Mouse (Mus musculus): ENCODE results near the gene Rprd2.
A peak's percentile ranks its signal among the peaks of the same experiment; 100 is the strongest.
"Not testable (repeated sequence)": the region's sequence is repeated elsewhere in the genome, so short reads cannot be mapped to it uniquely, and the experiment has no call there.

Rprd2 gene

GRCm38 (mm10) chr3:95818571-95819288 is at the start of gene Rprd2:
TSS of gene Rprd2 (minus strand) at chr3:95818863.
- DNase-seq (ENCODE audit: low spot score): peak; percentile 80

GRCm38 (mm10) chr3:95867408-95867807 is 48.7 kb upstream of the Rprd2 start:
- no peak for DNase-seq (ENCODE audit: low spot score)

DNA sequence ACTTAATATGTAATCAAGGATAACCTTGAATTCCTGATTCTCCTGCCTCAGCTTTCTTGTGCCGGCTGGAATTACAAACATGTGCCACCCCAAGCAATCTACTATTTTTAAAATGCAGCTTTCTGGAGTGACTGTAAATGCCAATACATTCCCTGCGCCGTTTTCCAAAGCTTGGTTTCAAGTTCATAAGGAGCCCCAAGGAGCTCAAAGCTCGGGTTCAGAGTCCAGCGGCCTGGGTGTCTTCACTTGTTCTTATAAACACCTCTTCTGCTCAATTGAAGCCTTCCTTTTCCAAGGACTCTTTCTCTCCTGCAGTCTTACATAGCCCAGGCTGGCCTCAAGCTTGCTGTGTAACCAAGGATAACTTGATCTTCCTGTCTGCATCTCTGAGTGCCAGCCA is 47.4 kb upstream of the Rprd2 start:
- no peak for DNase-seq (ENCODE audit: low spot score)

- DNase-seq (ENCODE audit: low spot score): no peak
Observed at GRCm38 (mm10) chr3:95865571-95865970, 46.9 kb upstream of the Rprd2 start.

- no peak for DNase-seq (ENCODE audit: low spot score)
Observed at GRCm38 (mm10) chr3:95865050-95865449, 46.4 kb upstream of the Rprd2 start.

GRCm38 (mm10) chr3:95863578-95863977 is 44.9 kb upstream of the Rprd2 start:
- no peak for DNase-seq (ENCODE audit: low spot score)

DNA sequence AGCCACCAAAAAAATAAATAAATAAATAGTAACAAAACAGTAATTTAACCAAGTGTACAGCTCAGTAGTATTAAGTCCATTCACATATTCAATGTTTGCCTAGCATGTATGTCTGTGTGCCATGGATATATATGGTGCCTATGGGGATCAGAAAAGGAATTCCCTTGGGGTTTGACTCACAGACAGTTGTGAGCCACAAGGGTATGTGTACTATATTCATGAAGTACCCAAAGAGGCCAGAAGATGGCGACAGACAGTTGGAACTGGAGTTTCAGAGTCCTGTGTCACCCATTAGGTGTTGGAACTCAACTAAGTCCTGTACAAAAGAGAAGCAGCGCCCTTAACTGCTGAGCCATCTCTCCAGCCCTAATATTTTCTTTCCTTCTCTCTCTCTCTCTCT is 43.1 kb upstream of the Rprd2 start:
- no peak for DNase-seq (ENCODE audit: low spot score)

GRCm38 (mm10) chr3:95861216-95861615 is 42.6 kb upstream of the Rprd2 start:
- no peak for DNase-seq (ENCODE audit: low spot score)

DNA sequence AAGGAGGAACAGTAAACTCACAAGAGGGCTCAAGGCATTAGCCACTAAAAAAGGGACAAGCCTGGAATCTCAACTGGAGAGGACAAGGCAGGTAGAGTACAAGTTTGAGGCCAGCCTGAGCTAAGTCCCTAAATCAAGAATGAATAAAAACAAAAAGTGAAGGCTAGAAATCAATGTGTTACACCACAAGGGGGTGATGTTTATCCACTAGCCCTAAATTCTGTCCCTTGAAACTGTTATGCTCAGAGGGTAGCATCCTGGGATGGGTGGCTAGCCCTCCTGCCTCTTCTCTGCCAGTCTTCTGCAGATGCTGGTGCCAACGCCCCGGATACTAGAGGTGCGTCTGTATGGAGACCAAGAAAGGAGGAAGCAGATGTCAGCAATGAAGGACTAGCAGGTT is 41.7 kb upstream of the Rprd2 start:
- no peak for DNase-seq (ENCODE audit: low spot score)

DNA sequence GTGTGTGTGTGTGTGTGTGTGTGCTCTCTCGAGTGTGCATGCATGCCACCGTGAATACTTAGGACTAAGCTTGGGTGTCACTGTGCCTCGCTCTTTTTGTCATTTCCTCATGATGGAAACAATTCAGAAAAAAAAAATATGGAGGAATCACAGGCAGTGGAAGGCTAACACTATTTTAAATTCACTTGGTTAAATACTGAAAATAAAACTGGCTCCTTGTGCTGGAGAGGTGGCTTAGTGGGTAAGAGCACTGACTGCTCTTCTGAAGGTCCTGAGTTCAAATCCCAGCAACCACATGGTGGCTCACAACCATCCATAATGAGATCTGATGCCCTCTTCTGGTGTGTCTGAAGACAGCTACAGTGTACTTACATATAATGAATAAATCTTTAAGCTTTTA is 39.6 kb upstream of the Rprd2 start:
- not testable (repeated sequence) for DNase-seq (ENCODE audit: low spot score)

DNA sequence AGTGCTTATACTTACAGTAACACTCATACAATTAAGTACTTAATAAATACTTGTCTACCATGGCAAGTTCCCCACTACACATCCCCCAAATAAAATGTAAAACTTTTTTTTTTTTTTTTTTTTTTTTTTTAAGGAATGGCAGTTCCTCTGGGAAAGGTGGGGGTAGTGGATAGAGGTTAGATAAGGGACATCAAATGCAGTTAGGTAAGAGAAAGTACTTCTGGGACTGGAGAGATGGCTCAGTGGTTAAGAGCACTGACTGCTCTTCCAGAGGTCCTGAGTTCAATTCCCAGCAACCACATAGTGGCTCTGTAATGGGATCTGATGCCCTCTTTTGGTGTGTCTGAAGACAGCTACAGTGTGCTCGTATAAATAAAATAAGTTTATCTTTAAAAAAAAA is 38.4 kb upstream of the Rprd2 start:
- not testable (repeated sequence) for DNase-seq (ENCODE audit: low spot score)

- DNase-seq (ENCODE audit: low spot score): no peak
Observed at GRCm38 (mm10) chr3:95856115-95856514, 37.5 kb upstream of the Rprd2 start.

DNA sequence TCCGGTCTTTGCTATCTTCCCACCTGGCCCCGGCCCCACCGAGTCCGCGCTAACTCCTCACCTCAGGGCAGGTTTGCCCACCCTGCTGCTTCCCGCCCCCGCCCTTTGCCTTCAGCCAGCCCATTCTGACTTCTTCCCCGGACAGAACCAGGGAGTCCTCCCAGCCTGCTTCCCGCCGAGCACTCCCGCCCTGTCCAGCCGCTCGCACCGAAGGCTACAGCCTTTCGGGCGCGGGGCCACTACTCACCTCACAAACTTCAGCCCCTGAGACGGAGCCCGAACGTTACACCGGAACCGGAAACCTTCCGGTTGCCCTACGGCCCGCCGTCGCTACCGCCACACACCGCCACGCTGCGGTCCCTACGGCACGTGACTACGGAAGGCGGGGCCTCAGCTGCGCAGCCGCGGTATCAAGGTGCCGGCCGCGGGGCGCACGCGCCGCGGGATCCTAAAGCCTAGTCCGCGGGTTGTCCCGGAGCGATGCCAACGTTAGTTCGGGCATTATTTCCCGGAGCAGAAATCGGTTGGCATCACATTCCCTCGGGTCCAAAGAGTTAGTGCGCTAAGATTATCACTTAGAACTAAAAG is 36.9 kb upstream of the Rprd2 start, which contains the start of gene Prpf3:
Prpf3 (minus strand) TSS at position 384 of the 588 bp plus-strand sequence.
- DNase-seq (ENCODE audit: low spot score): peak; percentile 95

GRCm38 (mm10) chr3:95851317-95851716 is 32.7 kb upstream of the Rprd2 start:
- DNase-seq (ENCODE audit: low spot score): no peak

DNA sequence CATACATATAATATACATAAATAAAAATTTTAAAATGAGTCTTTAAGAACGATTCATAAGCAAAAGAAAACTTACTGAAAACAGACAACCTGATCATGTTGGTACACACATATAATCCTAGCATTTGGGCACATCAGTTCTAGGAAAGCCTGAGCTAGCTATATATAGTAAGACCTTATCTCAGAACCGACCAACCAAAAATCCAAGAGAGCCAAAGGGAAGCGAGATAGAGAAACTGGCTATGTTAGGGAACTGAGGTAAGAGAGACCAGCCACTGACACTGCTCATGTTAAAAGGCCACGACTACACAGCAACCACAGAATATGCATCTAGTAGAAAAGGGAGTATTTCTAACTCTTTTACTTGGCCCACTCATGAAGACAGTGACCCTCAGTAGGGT is 31.9 kb upstream of the Rprd2 start:
- DNase-seq (ENCODE audit: low spot score): no peak

- no peak for DNase-seq (ENCODE audit: low spot score)
Observed at GRCm38 (mm10) chr3:95842503-95843214, 24.0 kb upstream of the Rprd2 start.

DNA sequence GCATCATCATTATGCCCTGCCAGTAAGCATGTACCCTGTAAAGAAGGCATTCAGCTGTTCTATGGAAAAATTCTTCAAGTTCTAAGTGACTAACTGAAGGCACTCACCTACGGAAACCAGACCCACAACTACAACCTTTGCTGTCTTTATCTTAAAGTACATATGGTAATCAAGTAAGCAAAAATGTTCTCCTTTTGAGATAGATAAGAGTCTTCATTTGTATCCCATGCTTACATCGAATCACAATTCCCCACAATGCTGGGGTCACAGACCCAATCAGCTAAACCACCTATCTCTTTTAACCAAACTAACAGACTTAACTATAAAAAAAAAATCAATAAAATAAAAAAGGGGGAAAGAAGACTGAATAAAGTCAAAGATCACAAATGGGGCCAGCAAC is 20.6 kb upstream of the Rprd2 start:
- DNase-seq (ENCODE audit: low spot score): no peak

DNA sequence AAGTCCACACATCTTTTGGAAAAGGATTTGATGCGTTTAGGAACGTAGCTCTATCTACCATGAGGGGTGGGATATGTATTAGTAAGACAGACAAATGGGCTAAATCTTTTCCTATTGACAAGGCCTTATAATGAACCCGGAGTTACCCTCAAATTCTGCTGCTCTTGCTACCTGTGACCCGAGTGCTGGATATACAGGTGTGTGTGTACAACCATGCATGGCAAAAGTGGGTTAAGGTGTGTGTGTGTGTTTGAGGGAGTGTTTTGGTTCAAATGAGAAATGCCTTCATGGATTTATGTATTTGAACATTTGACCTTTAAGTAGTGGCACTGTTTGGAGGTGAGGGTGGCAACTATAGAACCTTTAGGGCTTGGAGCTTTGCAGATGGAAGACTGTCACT is 10.4 kb upstream of the Rprd2 start:
- no peak for DNase-seq (ENCODE audit: low spot score)

DNA sequence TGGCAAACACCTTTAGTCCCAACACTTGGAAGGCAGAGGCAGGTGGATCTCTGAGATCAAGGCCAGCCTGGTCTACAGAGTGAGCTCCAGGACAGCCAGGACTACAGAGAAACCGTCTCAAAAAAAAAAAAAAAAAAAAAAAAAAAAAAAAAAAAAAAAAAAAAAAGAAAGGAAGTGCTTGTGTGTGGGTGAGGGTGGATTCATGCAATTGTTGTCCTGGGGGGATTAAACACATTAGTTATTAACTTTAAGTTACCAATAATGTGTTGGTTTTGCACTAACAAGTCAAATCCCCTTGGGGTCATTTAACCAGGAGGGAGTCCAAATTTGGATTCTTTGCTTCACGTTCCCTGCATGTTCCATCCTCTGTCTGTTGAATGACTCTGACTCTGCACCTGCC is 7.6 kb upstream of the Rprd2 start:
- no peak for DNase-seq (ENCODE audit: low spot score)

GRCm38 (mm10) chr3:95820046-95821010 is 1.7 kb upstream of the Rprd2 start:
- no peak for DNase-seq (ENCODE audit: low spot score)

DNA sequence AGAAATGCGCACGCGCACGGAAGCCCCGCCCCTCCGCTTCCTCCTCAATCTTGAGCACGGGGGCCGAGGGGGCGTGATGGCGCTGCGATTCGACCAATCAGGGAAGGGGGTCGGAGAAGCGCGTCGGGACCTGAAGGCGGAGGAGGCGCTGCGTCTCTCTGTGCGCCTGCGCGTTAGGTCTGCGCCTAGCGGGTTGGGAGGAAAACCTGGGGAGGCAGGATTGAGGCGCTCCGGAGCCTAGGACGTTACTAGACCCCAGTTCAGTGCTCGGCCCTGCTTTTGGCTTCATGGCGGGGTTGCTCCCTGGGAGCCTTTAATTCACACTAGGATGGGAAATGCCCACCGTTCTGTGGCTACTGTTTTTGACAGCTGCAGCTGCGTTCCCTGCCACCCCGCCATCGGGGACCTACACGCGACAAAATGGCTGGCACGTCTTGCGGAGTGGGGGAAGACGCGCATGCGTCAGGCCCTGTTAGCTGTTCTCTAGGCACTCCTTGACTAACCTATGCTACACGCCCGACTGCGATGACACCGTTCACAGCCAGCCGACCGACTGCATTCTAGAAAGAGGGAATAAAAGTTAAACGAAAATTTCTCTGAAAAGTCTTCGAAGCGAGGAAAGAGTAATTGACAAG is 805 bp upstream of the Rprd2 start:
- peak; percentile 99 for DNase-seq (ENCODE audit: low spot score)

All from ovary, postnatal 36 days (tissue).